Mouse (Mus musculus): ENCODE measurements around the gene Nek11.

DNA sequence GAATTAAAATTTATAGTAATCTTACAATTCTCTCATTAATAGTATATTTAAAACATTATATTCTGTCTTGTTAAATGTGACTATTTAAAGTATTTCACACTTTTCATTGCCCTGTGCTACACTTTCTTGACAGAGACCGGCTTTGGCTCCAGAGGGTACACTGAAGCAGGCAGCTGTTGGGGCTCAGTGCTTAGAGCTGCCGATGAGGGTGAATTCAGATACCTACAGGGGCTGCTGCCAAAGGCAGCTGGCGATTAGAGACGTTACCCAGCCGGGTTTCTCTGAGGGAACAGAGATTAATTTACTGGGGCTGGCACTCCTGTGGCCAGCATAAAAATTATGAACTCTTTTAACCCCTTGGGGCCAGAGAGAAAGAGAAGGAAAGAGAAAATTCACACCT is 21.0 kb downstream of the Nek11 start:
- TF ChIP-seq TAL1 (conservative IDR thresholded peaks at IDR 0.05; ENCODE audit: low read depth, low read length) (no peak), CTCF (IDR thresholded peaks at IDR 0.05; ENCODE audit: low read depth, low read length) (no peak)

Data from G1E (cell line).